Mouse (Mus musculus): ENCODE results near the gene Prkag2.

Gene Prkag2

DNA sequence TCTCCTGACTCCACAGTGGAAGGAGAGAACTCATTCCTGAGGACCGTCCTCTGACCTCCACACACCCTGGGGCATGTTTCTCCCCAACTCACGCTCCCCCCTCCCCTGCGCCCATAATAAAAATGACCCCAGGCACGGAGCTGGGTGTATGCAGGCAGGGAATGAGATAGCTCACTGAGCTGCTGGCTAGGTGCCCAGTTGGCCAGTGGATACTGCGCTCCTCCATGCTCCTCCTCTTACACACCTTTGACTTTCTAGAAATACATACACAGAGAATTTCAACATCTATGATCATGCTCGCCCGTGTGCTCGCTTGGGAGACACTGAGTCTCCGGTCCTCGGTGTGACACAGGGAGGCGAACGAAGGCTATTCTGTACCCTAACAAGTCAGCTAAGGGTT is 124.2 kb downstream of the Prkag2 start:
- in situ Hi-C loops (cut with MboI; ENCODE audit: unreplicated experiment in 2 of 2) = no loop called here

GRCm38 (mm10) chr5:24975100-24975499 is 125.3 kb downstream of the Prkag2 start:
- in situ Hi-C loops (cut with MboI; ENCODE audit: unreplicated experiment in 2 of 2) = no loop called here

GRCm38 (mm10) chr5:24973672-24974225 is 126.7 kb downstream of the Prkag2 start:
- in situ Hi-C loops (cut with MboI; ENCODE audit: unreplicated experiment in 2 of 2) = loop anchor here in 1 of 2 experiments (5.0 kb wide), 1 partner anchor 61 kb away; no protein-coding TSS in a partner anchor

GRCm38 (mm10) chr5:24973228-24973627 is 127.2 kb downstream of the Prkag2 start:
- in situ Hi-C loops (cut with MboI; ENCODE audit: unreplicated experiment in 2 of 2) = loop anchor here in 1 of 2 experiments (5.0 kb wide), 1 partner anchor 61 kb away; no protein-coding TSS in a partner anchor

DNA sequence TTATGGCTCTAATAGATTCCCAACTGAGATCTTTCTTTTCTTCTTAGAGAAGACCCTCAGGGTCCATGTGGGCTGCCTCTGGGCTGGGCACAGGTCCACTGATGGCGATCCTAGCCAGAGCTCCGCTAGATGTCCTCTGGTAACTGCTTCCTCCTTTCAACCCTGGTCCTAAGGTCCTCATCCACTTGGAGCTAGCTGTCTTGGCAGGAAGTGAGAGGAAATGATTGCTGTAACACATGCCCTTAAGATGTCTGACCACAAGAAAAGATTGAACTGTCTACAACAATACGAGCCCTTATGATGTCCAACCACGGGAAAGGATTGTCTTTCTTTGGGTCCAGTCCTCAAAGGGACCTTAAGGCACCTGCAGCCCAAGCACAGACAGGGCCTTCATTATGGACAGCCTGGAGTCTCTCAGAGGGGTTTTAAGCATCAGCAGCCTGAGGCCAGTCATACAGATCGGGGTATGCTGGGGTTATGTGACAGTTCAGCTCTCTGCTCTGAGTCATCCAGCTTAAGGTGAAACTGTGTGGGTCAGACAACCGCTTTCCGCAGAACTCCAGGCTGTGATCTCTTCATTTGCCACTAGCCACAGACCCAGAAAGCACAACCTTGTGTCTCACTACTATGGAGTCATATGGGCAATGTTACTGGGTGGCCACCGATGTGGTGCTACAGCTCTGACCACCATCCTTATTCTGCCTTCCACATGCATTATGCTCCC is 129.7 kb downstream of the Prkag2 start:
- in situ Hi-C loops (cut with MboI; ENCODE audit: unreplicated experiment in 2 of 2) = loop anchor here in 1 of 2 experiments (5.0 kb wide), 1 partner anchor 58 kb away; no protein-coding TSS in a partner anchor

- in situ Hi-C loops (cut with MboI; ENCODE audit: unreplicated experiment in 2 of 2) = loop anchor here in 1 of 2 experiments (10.0 kb wide), 1 partner anchor 55 kb away; no protein-coding TSS in a partner anchor
These were observed 131.1 kb downstream of the Prkag2 start for GRCm38 (mm10) chr5:24969241-24969880.

DNA sequence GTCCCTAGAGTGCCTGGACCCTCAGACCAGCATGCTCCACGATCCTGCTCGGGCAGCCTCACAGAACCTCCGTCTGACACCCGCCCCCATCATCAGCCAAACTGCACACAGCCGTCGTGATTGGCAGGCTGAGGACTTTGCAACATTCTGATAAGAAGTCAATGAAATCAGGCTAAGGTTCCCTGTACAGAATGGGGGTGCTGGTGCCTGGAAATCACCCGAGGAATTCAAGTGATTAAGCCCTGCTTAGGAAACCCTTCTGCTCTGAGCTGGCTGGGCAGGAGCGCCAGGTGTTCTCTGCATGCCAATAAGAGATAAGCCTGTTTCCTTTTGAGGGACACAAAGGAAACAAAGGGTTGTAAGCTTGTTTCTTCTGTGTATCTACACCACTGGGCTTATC is 131.7 kb downstream of the Prkag2 start:
- in situ Hi-C loops (cut with MboI; ENCODE audit: unreplicated experiment in 2 of 2) = loop anchor here in 1 of 2 experiments (10.0 kb wide), 1 partner anchor 54 kb away; no protein-coding TSS in a partner anchor

GRCm38 (mm10) chr5:24967898-24968535 is 132.4 kb downstream of the Prkag2 start:
- in situ Hi-C loops (cut with MboI; ENCODE audit: unreplicated experiment in 2 of 2) = loop anchor here in 1 of 2 experiments (10.0 kb wide), 1 partner anchor 53 kb away; no protein-coding TSS in a partner anchor

GRCm38 (mm10) chr5:24963776-24964175 is 136.7 kb downstream of the Prkag2 start:
- in situ Hi-C loops (cut with MboI; ENCODE audit: unreplicated experiment in 2 of 2) = loop anchor here in 1 of 2 experiments (10.0 kb wide), 1 partner anchor 49 kb away; no protein-coding TSS in a partner anchor

DNA sequence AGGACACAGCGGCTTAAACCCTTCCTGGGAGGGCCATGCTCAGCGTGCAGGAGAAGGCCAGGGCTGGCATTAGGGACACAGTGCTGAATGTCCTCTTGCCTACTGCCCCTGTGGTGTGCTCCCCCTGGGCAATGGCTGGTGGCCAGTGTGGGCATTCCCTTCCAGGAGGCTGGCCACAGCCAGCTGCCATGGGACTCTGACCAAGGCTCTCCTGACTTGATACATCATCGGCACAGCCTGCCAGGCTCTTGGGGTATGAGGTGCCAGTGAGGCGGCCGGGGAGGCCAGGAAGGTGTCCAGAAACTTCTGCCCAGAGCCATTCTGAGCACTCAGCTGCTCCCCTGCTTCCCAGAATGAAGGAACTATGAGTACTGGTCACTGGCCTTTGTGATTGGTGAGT is 139.7 kb downstream of the Prkag2 start:
- in situ Hi-C loops (cut with MboI; ENCODE audit: unreplicated experiment in 2 of 2) = loop anchor here in 1 of 2 experiments (10.0 kb wide), 1 partner anchor 46 kb away; no protein-coding TSS in a partner anchor

DNA sequence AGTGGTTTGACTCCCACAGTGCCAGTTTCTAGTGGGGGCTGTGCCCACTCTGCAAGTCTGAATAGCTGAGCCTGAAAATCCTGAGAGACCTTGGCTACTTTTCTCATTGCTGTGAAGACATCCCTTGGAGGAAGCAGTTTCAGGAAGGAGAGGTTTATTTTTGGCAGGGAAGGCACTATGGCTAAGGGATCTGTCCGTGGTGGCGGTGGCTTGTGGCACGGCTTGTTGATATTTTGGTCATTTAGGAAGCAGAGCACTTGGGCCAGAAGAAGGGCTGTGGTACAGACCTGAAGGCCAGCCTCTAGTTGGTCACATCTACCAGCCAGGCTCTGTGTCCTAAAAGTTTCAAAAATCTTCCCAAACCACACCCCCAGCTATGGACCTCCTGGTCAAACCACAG is 140.7 kb downstream of the Prkag2 start:
- in situ Hi-C loops (cut with MboI; ENCODE audit: unreplicated experiment in 2 of 2) = loop anchor here in 1 of 2 experiments (10.0 kb wide), 1 partner anchor 45 kb away; no protein-coding TSS in a partner anchor

DNA sequence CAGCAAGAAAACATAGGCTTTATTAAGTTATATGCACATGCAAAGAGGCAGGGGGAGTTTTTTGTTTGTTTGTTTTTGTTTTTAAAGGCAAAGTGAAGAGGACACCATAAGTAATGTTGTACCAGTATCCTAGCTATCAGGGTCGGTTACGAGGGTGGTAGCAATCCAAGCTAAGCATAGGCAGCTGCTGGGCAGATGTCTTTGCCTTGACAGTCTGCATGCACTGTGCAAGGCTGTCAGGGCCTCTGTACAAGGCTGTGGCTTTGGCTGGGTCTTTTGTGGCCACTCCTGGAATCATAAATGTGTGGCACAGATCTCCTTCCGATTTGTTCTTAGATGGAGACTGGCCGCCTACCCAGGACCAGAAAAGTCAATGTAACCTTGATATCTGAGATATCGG is 141.8 kb downstream of the Prkag2 start:
- in situ Hi-C loops (cut with MboI; ENCODE audit: unreplicated experiment in 2 of 2) = no loop called here

- in situ Hi-C loops (cut with MboI; ENCODE audit: unreplicated experiment in 2 of 2) = no loop called here
These were observed 143.6 kb downstream of the Prkag2 start for GRCm38 (mm10) chr5:24956891-24957290.

DNA sequence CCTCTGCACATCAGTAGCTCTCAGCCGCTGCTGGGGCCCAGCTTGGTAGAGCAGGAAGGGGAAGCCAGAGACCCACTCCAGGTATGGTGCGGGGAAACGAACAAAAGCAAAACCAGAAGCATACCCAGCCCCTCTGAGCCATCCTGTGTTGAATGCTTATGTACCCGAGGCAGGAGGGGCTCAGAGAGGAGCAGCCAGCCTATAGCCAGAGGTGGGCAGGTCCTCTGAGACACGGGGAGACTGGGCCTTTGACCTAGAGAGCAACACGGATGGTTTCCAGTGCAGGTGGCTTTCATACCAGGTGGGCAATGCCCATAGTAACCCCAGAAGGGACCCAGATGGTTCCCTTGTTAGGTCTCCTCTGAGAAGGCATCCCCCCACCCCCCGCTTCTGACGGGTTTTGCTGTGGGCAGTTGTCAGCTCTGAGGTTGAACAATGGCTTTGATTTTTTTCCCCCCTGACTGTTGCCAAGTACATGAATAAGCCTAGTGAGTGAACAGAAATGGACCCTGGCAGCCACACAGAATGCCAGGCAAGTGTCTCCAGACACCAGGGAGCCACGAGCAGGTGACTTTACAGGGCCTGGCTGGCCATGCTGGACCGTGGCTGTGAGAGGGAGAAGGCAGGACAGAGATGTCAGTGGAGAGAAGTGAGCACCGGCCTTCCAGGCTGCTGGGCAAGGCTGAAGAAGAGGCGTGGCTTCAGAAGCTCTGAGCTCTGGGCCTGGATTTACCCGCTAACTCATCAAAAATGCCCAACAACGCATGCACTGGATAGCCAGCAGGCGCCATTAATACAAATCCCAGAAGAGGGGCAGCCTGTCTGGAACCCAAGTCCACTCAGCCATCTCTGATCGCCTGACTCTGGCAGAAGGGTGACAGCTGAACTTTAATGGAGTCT is 147.3 kb downstream of the Prkag2 start:
- in situ Hi-C loops (cut with MboI; ENCODE audit: unreplicated experiment in 2 of 2) = no loop called here

DNA sequence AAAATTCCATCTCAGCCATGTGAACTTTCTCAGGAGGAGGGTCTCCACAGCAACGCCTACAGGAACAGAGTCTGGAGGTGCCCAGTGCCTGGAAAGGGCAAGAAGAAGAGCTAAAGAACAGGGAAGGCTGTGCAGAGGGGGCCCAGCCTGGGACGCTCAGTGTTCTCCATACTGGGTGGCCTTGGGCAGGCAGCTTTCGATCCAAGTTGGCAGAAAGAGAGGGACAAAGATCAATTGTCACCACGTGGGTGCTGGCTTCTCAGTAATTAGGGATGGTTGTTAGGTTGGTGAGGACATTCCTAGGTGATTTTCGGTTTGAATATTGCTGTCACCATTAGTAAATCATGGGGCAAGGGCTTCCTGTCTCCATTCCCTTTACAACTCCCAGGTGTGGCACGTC is 148.2 kb downstream of the Prkag2 start:
- in situ Hi-C loops (cut with MboI; ENCODE audit: unreplicated experiment in 2 of 2) = no loop called here

DNA sequence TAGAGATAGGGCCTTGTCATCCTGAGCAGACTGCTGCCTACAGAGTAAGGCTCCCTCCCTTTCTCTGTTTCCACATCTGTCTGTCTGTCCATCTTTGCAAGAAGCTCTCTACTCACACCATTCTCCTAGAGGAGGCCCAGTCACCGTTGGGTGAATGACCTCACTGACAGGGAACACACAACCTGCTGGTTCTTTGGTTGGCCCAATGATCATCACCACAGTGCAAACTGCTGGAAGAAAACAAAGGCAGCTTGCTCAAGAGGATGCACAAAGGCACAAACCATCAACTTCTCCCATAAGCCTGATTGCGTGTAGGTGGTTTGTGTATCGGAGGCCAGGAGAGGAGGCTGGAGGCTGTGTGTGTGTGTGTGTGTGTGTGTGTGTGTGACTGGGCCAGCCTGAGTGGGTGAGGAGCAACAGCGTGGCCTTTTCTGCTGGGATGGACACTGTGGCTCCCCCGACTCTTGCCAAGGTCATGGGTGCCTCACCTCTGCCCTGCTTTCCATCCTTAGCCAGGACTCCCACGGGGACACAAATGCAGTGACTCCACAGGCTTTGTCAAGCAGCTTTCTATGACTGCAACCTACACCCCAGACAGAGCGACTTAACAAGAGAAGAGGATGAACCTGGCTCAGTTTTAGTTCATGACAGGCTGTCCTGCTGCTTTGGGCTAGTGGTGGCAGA is 149.4 kb downstream of the Prkag2 start:
- in situ Hi-C loops (cut with MboI; ENCODE audit: unreplicated experiment in 2 of 2) = no loop called here

DNA sequence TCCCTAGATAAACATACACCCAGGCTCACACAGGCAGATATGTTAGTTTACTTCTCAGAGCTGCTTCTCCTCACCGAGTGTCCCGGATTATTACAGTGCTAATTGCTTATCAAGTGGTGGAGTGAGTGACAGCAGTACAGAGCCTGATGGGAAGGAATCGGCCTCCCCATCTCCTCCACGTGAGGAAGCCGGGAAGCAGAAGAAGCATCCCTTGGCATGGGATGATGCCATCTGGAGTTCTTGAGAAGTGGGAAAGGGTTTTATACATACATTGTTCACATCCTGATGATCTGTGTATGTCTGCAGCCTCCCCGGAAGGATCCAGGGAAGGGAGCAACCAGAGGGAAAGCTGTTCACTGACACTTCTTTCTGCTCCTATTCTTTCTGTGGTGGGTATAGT is 150.4 kb downstream of the Prkag2 start:
- in situ Hi-C loops (cut with MboI; ENCODE audit: unreplicated experiment in 2 of 2) = no loop called here

- in situ Hi-C loops (cut with MboI; ENCODE audit: unreplicated experiment in 2 of 2) = no loop called here
These were observed 162.2 kb downstream of the Prkag2 start for GRCm38 (mm10) chr5:24938046-24938822.
